Mouse (Mus musculus) embryonic fibroblast, embryonic 13.5 days (primary cell): ENCODE results near the gene Gm6657. TPM values are rescaled to one million over a fixed set of nuclear protein-coding genes. Genes with fewer than 3 reads are reported as not detected.

Experiments used
- H3K27ac ChIP-seq: 2 replicates; pipeline ENCODE4 v1.5.1; 2012; ENCODE audit warnings: low read length, control low read depth, inconsistent platforms; ENCODE audit not compliant: insufficient read depth
- H3K4me1 ChIP-seq: 2 replicates; pipeline ENCODE4 v1.6.1; 2011; ENCODE audit warnings: low read length; ENCODE audit not compliant: control insufficient read depth, insufficient read depth
- H3K4me3 ChIP-seq: 2 replicates; pipeline ENCODE4 v1.5.1; 2011; ENCODE audit warnings: mild to moderate bottlenecking, control low read depth, low read length; ENCODE audit not compliant: insufficient read depth
- CTCF ChIP-seq: IDR thresholded peaks from 2 replicates; pipeline ENCODE4 v1.5.1; 2011; ENCODE audit warnings: mild to moderate bottlenecking, control low read depth, low read length, moderate library complexity, borderline replicate concordance; ENCODE audit not compliant: insufficient read depth
- POLR2A ChIP-seq: IDR thresholded peaks from 2 replicates; pipeline ENCODE4 v1.6.1; 2011; ENCODE audit warnings: low read depth, mild to moderate bottlenecking, control low read depth, low read length, moderate library complexity
- polyA plus RNA-seq: library from polyadenylated mRNA; stranded (reverse); fragments of >200 nt; gene quantifications from 2 replicates; pipeline ENCODE4 v1.2.4, GENCODE M21; 2011; ENCODE audit warnings: low read depth; ENCODE audit not compliant: missing spikeins, insufficient read length

Gene Gm6657
- polyA plus RNA-seq, 1 experiment = not detected

- H3K27ac ChIP-seq = no peak overlapping the region
- H3K4me1 ChIP-seq = no peaks in the 10 kb centered on the region
- TF ChIP-seq CTCF = no peak
- no peak for TF ChIP-seq POLR2A
- no peak overlapping the region for H3K4me3 ChIP-seq
These were observed 15.8 kb downstream of the Gm6657 start for GRCm38 (mm10) chr12:78209856-78210255.

- TF ChIP-seq CTCF = no peak
- TF ChIP-seq POLR2A = no peak
- Histone ChIP-seq H3K4me1 (no peaks in the 10 kb centered on the region), H3K27ac (no peak overlapping the region), H3K4me3 (no peak overlapping the region)
These were observed 21.4 kb downstream of the Gm6657 start for GRCm38 (mm10) chr12:78215490-78215889.

- Histone ChIP-seq H3K4me3 (no peak overlapping the region), H3K27ac (no peak overlapping the region), H3K4me1 (no peaks in the 10 kb centered on the region)
- TF ChIP-seq CTCF = no peak
- TF ChIP-seq POLR2A = no peak
These were observed 25.3 kb downstream of the Gm6657 start for GRCm38 (mm10) chr12:78219191-78219825.

- Histone ChIP-seq H3K27ac (peak within 1 kb of the TSS; percentile 84), H3K4me1 (no peaks in the 10 kb centered on the region), H3K4me3 (peak within 1 kb of the TSS; percentile 89)
- peak; percentile 74 for TF ChIP-seq POLR2A
- TF ChIP-seq CTCF = no peak
These were observed 31.9 kb downstream of the Gm6657 start, which contains the start of gene Gphn for GRCm38 (mm10) chr12:78225707-78226518. Gphn (plus strand) TSS chr12:78226379.

- peak overlapping the region; percentile 89 for H3K4me3 ChIP-seq
- no peak for TF ChIP-seq CTCF
- TF ChIP-seq POLR2A = no peak; the same call in 1 of the 2 replicates
- no peaks in the 10 kb centered on the region for H3K4me1 ChIP-seq
These were observed 32.5 kb downstream of the Gm6657 start for GRCm38 (mm10) chr12:78226519-78226875.

GRCm38 (mm10) chr12:78227021-78227932 lies 33.2 kb downstream of the Gm6657 start:
- Histone ChIP-seq H3K27ac (peak overlapping the region; percentile 84), H3K4me1 (no peaks in the 10 kb centered on the region), H3K4me3 (peak overlapping the region; percentile 89)
- TF ChIP-seq POLR2A (no peak), CTCF (no peak)

More at GRCm38 (mm10) chr12:78226519-78226875, 32.5 kb downstream of the Gm6657 start:
- peak overlapping the region; percentile 84 for H3K27ac ChIP-seq

GRCm38 (mm10) chr12:78228139-78228538 lies 34.1 kb downstream of the Gm6657 start:
- Histone ChIP-seq H3K4me3 (no peak overlapping the region), H3K27ac (no peak overlapping the region), H3K4me1 (no peaks in the 10 kb centered on the region)
- no peak for TF ChIP-seq POLR2A
- no peak for TF ChIP-seq CTCF

GRCm38 (mm10) chr12:78232560-78232959 lies 38.5 kb downstream of the Gm6657 start:
- H3K27ac ChIP-seq = no peak overlapping the region
- TF ChIP-seq CTCF = no peak
- TF ChIP-seq POLR2A = no peak
- no peak overlapping the region for H3K4me3 ChIP-seq
- H3K4me1 ChIP-seq = no peaks in the 10 kb centered on the region

GRCm38 (mm10) chr12:78248366-78248765 lies 54.3 kb downstream of the Gm6657 start:
- TF ChIP-seq POLR2A (no peak), CTCF (no peak)
- no peaks in the 10 kb centered on the region for H3K4me1 ChIP-seq

More at GRCm38 (mm10) chr12:78248366-78248765, 54.3 kb downstream of the Gm6657 start:
- Histone ChIP-seq H3K4me3 (no peak overlapping the region), H3K27ac (no peak overlapping the region)
